Mouse (Mus musculus) natural killer cell, adult 2 months (primary cell): ENCODE results near the gene Hmgxb4.

Source experiments
- DNase-seq, 2 experiments: peaks; one replicate each; pipeline ENCODE4 v3.0.0; 2022; ENCODE audit warnings: low spot score in 2 of 2

Hmgxb4 gene

DNA sequence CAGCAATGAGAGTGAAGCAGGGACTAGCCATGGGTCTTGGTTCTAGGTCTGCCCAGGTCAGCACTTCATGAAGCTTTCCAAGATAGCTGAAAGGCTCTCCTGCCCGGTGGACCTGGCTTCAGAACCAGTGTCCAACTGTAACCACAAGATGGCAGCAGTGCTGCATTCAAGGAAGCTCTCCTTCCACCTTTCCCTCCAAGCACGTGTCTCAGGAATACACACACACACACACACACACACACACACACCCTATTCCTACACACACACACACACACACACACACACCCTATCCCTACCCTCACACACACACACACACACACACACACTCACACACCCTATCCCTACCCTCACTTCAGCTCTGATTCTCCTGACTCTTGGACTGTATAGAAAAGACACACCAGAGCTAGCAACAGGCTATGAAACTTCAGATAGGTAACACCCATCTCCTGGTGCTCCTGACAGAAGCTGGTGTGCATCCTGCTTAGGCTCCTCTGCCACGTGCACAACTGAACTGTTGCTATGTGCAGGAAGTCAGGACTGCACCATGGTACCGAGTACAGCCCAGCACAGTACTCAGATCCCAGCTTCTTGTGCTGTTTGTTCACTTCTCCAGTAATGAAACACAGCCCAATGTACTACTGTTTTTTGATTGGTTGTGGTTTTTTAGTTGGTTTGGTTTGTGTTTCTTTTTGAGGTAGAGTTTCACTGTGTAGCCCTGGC, 78.6 kb downstream of the Hmgxb4 start:
- DNase-seq: peak; percentile 30 to 59

DNA sequence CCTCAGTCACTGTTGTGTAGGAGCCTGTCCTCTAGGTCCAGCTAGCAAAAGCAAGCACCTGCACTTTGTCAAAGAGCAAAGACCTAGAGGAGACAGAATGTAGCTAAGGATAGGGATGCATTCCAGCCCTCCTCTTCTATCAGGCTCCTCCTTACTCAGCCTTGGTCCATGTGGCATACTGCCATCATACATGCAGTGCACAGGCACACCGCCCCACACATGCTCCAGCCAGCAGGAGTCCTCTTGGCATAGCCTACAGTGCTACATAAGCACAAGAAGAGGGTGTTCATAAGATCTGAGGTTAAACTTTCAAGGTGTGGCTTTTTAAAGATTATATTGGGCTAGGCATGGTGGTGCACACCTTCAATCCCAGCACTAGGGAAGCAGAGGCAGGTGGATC, 81.7 kb downstream of the Hmgxb4 start:
- no peak for DNase-seq

DNA sequence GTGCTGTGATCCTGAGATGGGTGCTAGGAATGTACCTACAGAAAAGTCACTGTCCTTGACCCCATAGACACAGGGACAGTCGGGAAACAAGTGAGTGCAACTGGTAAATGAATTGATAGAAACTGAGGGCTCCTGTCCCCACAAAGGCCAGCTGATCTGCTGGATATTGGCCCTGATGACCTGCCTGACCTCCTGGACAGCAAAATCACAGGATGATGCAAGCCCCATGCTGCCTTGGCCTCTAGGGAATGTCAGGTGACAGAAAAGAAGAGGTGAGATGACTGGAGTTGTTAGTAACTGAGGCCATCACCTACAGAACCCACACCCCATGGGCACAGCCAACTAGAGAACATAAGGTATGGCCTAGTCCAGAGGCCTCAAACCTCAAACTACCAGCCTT, 85.1 kb downstream of the Hmgxb4 start:
- no peak for DNase-seq

- DNase-seq: no peak
Observed at GRCm38 (mm10) chr8:75078851-75079250, 85.7 kb downstream of the Hmgxb4 start.
